Mouse (Mus musculus) lung, postnatal 0 days (tissue): ENCODE data around the gene Slc6a12.

Source experiments
- CTCF ChIP-seq: IDR thresholded peaks from 2 replicates; pipeline ENCODE4 v1.5.1; 2016; ENCODE audit warnings: antibody characterized with exemption, mild to moderate bottlenecking
- EP300 ChIP-seq: IDR thresholded peaks from 2 replicates; pipeline ENCODE4 v1.6.1; 2016; ENCODE audit warnings: antibody characterized with exemption, mild to moderate bottlenecking, control low read depth

GRCm38 (mm10) chr6:121402661-121403244 is 59.9 kb downstream of the Slc6a12 start:
- no peak for TF ChIP-seq EP300
- no peak for TF ChIP-seq CTCF
